Mouse (Mus musculus): ENCODE results near the gene Skap2.

- TF ChIP-seq CTCF (IDR thresholded peaks at IDR 0.05; ENCODE audit: control insufficient read depth, insufficient read depth, insufficient replicate concordance, low read depth, low read length): no peak
- no peak for TF ChIP-seq POLR2A (IDR thresholded peaks at IDR 0.05; ENCODE audit: control insufficient read depth, low read depth, low read length)
Measured at GRCm38 (mm10) chr6:51956048-51956792, 56.1 kb downstream of the Skap2 start.

Measured in testis, adult 2 months (tissue).